Mouse (Mus musculus) cerebellum, adult 9-11 months (tissue): ENCODE data around the gene Hsf5.

Experiments
- DNase-seq: peaks from one replicate; pipeline ENCODE4 v3.0.0; 2022

The Hsf5 gene

GRCm38 (mm10) chr11:87688478-87689203 lies 71.7 kb downstream of the Hsf5 start:
- DNase-seq = no peak

GRCm38 (mm10) chr11:87689402-87689808 lies 72.4 kb downstream of the Hsf5 start:
- DNase-seq = no peak

GRCm38 (mm10) chr11:87690054-87690740 lies 73.2 kb downstream of the Hsf5 start:
- DNase-seq = no peak

GRCm38 (mm10) chr11:87697131-87697682 lies 80.2 kb downstream of the Hsf5 start:
- no peak for DNase-seq

- no peak for DNase-seq
These were observed 81.2 kb downstream of the Hsf5 start for GRCm38 (mm10) chr11:87698126-87698525.

- DNase-seq = no peak
These were observed 84.1 kb downstream of the Hsf5 start for GRCm38 (mm10) chr11:87701108-87701507.

- DNase-seq = no peak
These were observed 85.1 kb downstream of the Hsf5 start for GRCm38 (mm10) chr11:87701877-87702620.

- no peak for DNase-seq
These were observed 86.7 kb downstream of the Hsf5 start for GRCm38 (mm10) chr11:87703654-87704053.

GRCm38 (mm10) chr11:87704289-87704688 lies 87.3 kb downstream of the Hsf5 start:
- DNase-seq = no peak

- no peak for DNase-seq
These were observed 90.6 kb downstream of the Hsf5 start for GRCm38 (mm10) chr11:87707570-87707969.

- no peak for DNase-seq
These were observed 92.0 kb downstream of the Hsf5 start for GRCm38 (mm10) chr11:87708979-87709378.
